Mouse (Mus musculus) small intestine, adult 2 months (tissue): ENCODE data around the gene Col5a3.

Source experiments
- CTCF ChIP-seq: fragments of 200-500 bp; IDR thresholded peaks from 2 replicates; pipeline ENCODE4 v1.5.1; 2012; ENCODE audit warnings: low read depth, mild to moderate bottlenecking, control low read depth, inconsistent platforms, low read length, moderate library complexity, mixed read lengths; ENCODE audit not compliant: insufficient replicate concordance, insufficient read length; ENCODE audit errors: extremely low read depth
- POLR2A ChIP-seq: fragments of 200-500 bp; IDR thresholded peaks from 2 replicates; pipeline ENCODE4 v1.6.1; 2012; ENCODE audit warnings: low read depth, mild to moderate bottlenecking, control low read depth, inconsistent platforms, low read length, moderate library complexity

GRCm38 (mm10) chr9:20745129-20745966, 69.5 kb downstream of the Col5a3 start:
- no peak for TF ChIP-seq CTCF
- no peak for TF ChIP-seq POLR2A
